Mouse (Mus musculus): ENCODE measurements around the gene Frmpd1. TPM values are rescaled to one million over a fixed set of nuclear protein-coding genes. Genes with fewer than 3 reads are reported as not detected.

Frmpd1 gene
- polyA plus RNA-seq, 1 experiment from 2014 or later, result 1.6 TPM

DNA sequence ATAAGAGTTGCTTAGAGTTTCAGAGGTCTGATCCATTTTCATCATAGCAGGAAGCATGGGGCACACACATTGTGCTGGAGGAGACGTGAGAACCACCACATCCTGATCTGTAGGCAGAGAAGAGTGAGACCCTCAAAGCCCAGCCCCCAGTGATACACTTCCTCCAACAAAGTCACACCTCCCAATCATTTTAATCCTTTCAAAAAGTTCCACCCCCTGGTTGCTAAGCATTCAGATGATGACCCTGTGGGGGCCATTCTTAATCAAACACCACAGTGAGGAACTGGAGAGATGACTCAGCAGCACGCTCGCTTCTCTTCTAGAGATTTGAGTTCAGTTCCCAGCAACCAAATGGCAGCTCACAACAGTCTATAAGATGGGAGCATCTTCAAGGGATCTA, 147.8 kb downstream of the Frmpd1 start:
- no peaks in the 10 kb centered on the region for H3K27me3 ChIP-seq (ENCODE audit: control insufficient read depth, insufficient read depth, low read length)
- H3K9me3 ChIP-seq (replicated peaks; ENCODE audit: control insufficient read depth, low read length), result no peaks in the 10 kb centered on the region
- H3K4me1 ChIP-seq (ENCODE audit: control insufficient read depth, insufficient read depth, low read length), result no peaks in the 10 kb centered on the region
- H3K27ac ChIP-seq (ENCODE audit: low read length), result no peak overlapping the region
- H3K4me2 ChIP-seq (ENCODE audit: low read depth, low read length), result no peak overlapping the region
- whole genome bisulfite sequencing, result 50% methylated on average over 3 of the region's 3 CpGs
- H3K9ac ChIP-seq (ENCODE audit: low read length), result no peak overlapping the region
- no peak overlapping the region for H3K4me3 ChIP-seq (replicated peaks; ENCODE audit: low read length)
- ATAC-seq (ENCODE audit: insufficient read depth, low FRiP score), result no peak
- no peaks in the 10 kb centered on the region for H3K36me3 ChIP-seq (ENCODE audit: control insufficient read depth, insufficient read depth, low read length)

Other genes starting within 250 kb of the Frmpd1 start
- gene Grhpr, start 203.5 kb upstream of the Frmpd1 start, polyA plus RNA-seq (2015; fragmentation: Nextera tagmentation; extraction: Ambion mirVana), result 72.0 and 74.2 TPM in 2 replicates
- gene Zbtb5, start 172.5 kb upstream of the Frmpd1 start, polyA plus RNA-seq (2015; fragmentation: Nextera tagmentation; extraction: Ambion mirVana), result 17.6 and 17.7 TPM in 2 replicates
- 32.7 and 38.4 TPM in 2 replicates for gene Polr1e, start 166.3 kb upstream of the Frmpd1 start, polyA plus RNA-seq (2015; fragmentation: Nextera tagmentation; extraction: Ambion mirVana)
- gene Fbxo10, start 100.3 kb upstream of the Frmpd1 start, polyA plus RNA-seq (2015; fragmentation: Nextera tagmentation; extraction: Ambion mirVana), result 13.3 and 13.8 TPM in 2 replicates
- gene Tomm5, start 76.8 kb upstream of the Frmpd1 start, polyA plus RNA-seq (2015; fragmentation: Nextera tagmentation; extraction: Ambion mirVana), result 220 and 253 TPM in 2 replicates
- gene Trmt10b, start 112.3 kb downstream of the Frmpd1 start, polyA plus RNA-seq (2015; fragmentation: Nextera tagmentation; extraction: Ambion mirVana), result 14.0 and 14.8 TPM in 2 replicates
- 7.6 and 8.0 TPM in 2 replicates for gene Dcaf10, start 157.2 kb downstream of the Frmpd1 start, polyA plus RNA-seq (2015; fragmentation: Nextera tagmentation; extraction: Ambion mirVana)
- 66.0 and 67.5 TPM in 2 replicates for gene Exosc3, start 157.9 kb downstream of the Frmpd1 start, polyA plus RNA-seq (2015; fragmentation: Nextera tagmentation; extraction: Ambion mirVana)
- gene Slc25a51, start 223.9 kb downstream of the Frmpd1 start, polyA plus RNA-seq (2015; fragmentation: Nextera tagmentation; extraction: Ambion mirVana), result 62.0 and 65.5 TPM in 2 replicates